Mouse (Mus musculus): ENCODE data around the gene Sphk1.

GRCm38 (mm10) chr11:116506151-116506875 is 24.4 kb upstream of the Sphk1 start:
- TF ChIP-seq POLR2A (IDR thresholded peaks at IDR 0.05; ENCODE audit: control insufficient read depth, extremely low read depth, insufficient read depth, low read length, poor library complexity) (no peak), CTCF (IDR thresholded peaks at IDR 0.05; ENCODE audit: borderline replicate concordance, control insufficient read depth, extremely low read depth, insufficient read depth, low read length, poor library complexity) (no peak)

All from thymus, adult 2 months (tissue).